Mouse (Mus musculus) liver, embryonic 11.5 days (tissue): Measurements from ENCODE around the gene Fam102a. TPM values are rescaled to one million over a fixed set of nuclear protein-coding genes. Genes with fewer than 3 reads are reported as not detected.

Experiments used
- ATAC-seq: fragments of 200-750 bp; cut with Nextera tagmentation; replicated peaks from 2 replicates; pipeline ENCODE4 v1.8.0; 2017; ENCODE audit warnings: moderate number of reproducible peaks, mild to moderate bottlenecking, moderate TSS enrichment, moderate library complexity; ENCODE audit not compliant: low FRiP score
- DNase-seq: peaks from one replicate; pipeline ENCODE4 v3.0.0-alpha.2; 2017; ENCODE audit warnings: low spot score
- H3K27ac ChIP-seq: fragments of 300-500 bp; sonication (generic); 2 replicates; pipeline ENCODE4 v1.5.1; 2014; ENCODE audit warnings: mild to moderate bottlenecking, low read depth, low read length, control low read depth
- H3K27me3 ChIP-seq: fragments of 300-500 bp; sonication (generic); replicated peaks from 2 replicates; pipeline ENCODE4 v1.6.1; 2014; ENCODE audit warnings: low read length, mixed read lengths; ENCODE audit not compliant: control insufficient read depth, insufficient read depth
- H3K36me3 ChIP-seq: fragments of 300-500 bp; sonication (generic); 2 replicates; pipeline ENCODE4 v1.6.1; 2014; ENCODE audit warnings: mild to moderate bottlenecking, low read length, moderate library complexity, mixed read lengths; ENCODE audit not compliant: control insufficient read depth, insufficient read depth
- H3K4me1 ChIP-seq: fragments of 300-500 bp; sonication (generic); replicated peaks from 2 replicates; pipeline ENCODE4 v1.6.1; 2014; ENCODE audit warnings: low read length, mixed read lengths; ENCODE audit not compliant: control insufficient read depth, insufficient read depth
- H3K4me2 ChIP-seq: fragments of 300-500 bp; sonication (generic); 2 replicates; pipeline ENCODE4 v1.6.1; 2014; ENCODE audit warnings: mild to moderate bottlenecking, control low read depth, moderate library complexity
- H3K4me3 ChIP-seq: fragments of 300-500 bp; sonication (generic); 2 replicates; pipeline ENCODE4 v1.5.1; 2014; ENCODE audit warnings: low read depth, low read length, control low read depth
- H3K9ac ChIP-seq: fragments of 300-500 bp; sonication (generic); 2 replicates; pipeline ENCODE4 v1.6.1; 2014; ENCODE audit warnings: low read depth, low read length, control low read depth
- H3K9me3 ChIP-seq: fragments of 300-500 bp; sonication (generic); 2 replicates; pipeline ENCODE4 v1.6.1; 2016; ENCODE audit warnings: low read length, inconsistent platforms, mixed read lengths; ENCODE audit not compliant: control insufficient read depth
- WGBS: fragments of 180-500 bp; shearing (Covaris S2); extraction: QIAGEN DNeasy Blood & Tissue Kit; methylation state at CpG from one replicate; pipeline ENCODE4 v1.1.7; 2014; 5-methylcytosine and 5-hydroxymethylcytosine counted together
- polyA plus RNA-seq: library from polyadenylated mRNA; unstranded; fragments of >200 nt; fragmentation: Nextera tagmentation; extraction: Ambion mirVana; gene quantifications from 2 replicates; pipeline ENCODE4 v1.2.1, GENCODE M21; 2014

Gene Fam102a
- polyA plus RNA-seq, 1 experiment from 2014 or later: 6.5 TPM

DNA sequence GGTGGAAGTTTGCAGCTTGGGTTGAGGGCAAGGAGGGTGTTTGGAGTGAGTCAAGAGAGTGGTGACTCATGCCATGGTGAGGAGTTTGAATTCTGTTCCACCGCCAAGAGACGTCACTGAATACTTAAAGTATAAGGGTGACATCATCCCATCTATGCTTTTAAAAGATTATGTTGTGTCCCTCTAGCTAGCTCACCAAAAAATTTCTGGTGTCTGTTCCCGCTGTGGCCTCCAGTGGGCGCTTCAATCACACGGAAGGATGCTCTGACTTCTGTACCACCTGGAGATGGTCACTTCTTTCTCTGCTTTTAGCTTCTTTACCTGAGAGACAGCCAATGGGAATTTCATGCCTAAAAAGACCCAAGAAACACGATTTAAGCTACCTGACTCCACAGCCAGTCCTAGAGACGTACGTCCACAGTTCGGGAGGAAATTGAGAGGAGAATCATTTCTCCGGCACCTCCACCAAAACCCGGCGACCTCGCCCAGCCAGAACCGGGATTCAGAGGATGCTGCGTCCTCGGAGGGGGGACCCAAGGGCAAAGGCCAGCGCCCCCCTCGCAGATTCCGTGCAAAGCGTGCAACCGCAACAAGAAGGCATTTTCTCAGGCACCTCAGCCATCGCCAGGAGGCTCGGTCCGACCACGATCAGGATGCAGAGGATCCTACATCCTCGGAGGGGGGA is 39.9 kb downstream of the Fam102a start:
- 8% methylated on average over 26 of the region's 26 CpGs for WGBS
- H3K4me2 ChIP-seq: peak overlapping the region; percentile 79
- H3K9ac ChIP-seq: no peak overlapping the region
- no peak; the same call in 1 of the 2 replicates for ATAC-seq
- H3K27ac ChIP-seq: no peak overlapping the region
- H3K36me3 ChIP-seq: 0 out of 2 replicates have a peak, but pooled peaks cover 4% of the 10 kb centered on the region
- no peak for DNase-seq
- peak overlapping the region; percentile 42 for H3K4me3 ChIP-seq
- H3K4me1 ChIP-seq: peaks cover 14% of the 10 kb centered on the region
- H3K9me3 ChIP-seq: no peaks in the 10 kb centered on the region
- peaks cover 37% of the 10 kb centered on the region for H3K27me3 ChIP-seq

GRCm38 (mm10) chr2:32575586-32576160 is 40.5 kb downstream of the Fam102a start, which contains the start of gene 9430097D07Rik:
TSS of gene 9430097D07Rik (minus strand) at chr2:32575684.
- peaks cover 41% of the 10 kb centered on the region for H3K27me3 ChIP-seq
- H3K4me3 ChIP-seq: peak within 1 kb of the TSS; percentile 42
- H3K9me3 ChIP-seq: no peaks in the 10 kb centered on the region
- ATAC-seq: peak; percentile 56; the same call in 1 of the 2 replicates
- no peak within 1 kb of the TSS for H3K27ac ChIP-seq
- peak within 1 kb of the TSS; percentile 79 for H3K4me2 ChIP-seq
- H3K9ac ChIP-seq: no peak within 1 kb of the TSS
- H3K4me1 ChIP-seq: peaks cover 14% of the 10 kb centered on the region
- H3K36me3 ChIP-seq: 0 out of 2 replicates have a peak, but pooled peaks cover 4% of the 10 kb centered on the region
- DNase-seq: no peak
- WGBS: 9% methylated on average over 28 of the region's 28 CpGs

GRCm38 (mm10) chr2:32576532-32576931 is 41.4 kb downstream of the Fam102a start:
- Histone ChIP-seq H3K4me3 (no peak overlapping the region), H3K36me3 (0 out of 2 replicates have a peak, but pooled peaks cover 4% of the 10 kb centered on the region), H3K27ac (no peak overlapping the region), H3K4me1 (peaks cover 14% of the 10 kb centered on the region), H3K27me3 (peaks cover 41% of the 10 kb centered on the region), H3K9ac (no peak overlapping the region), H3K9me3 (no peaks in the 10 kb centered on the region), H3K4me2 (no peak overlapping the region)
- no peak for DNase-seq
- ATAC-seq: no peak
- 84% methylated on average over 9 of the region's 9 CpGs for WGBS

- ATAC-seq (no peak), DNase-seq (no peak)
- Histone ChIP-seq H3K27me3 (peaks cover 41% of the 10 kb centered on the region), H3K4me2 (no peak overlapping the region), H3K4me1 (peaks cover 11% of the 10 kb centered on the region), H3K4me3 (no peak overlapping the region), H3K27ac (no peak overlapping the region), H3K9ac (no peak overlapping the region), H3K9me3 (no peaks in the 10 kb centered on the region), H3K36me3 (0 out of 2 replicates have a peak, but pooled peaks cover under 1% of the 10 kb centered on the region)
- WGBS: 38% methylated on average over 25 of the region's 30 CpGs
Measured at GRCm38 (mm10) chr2:32578146-32579046, 43.3 kb downstream of the Fam102a start.

GRCm38 (mm10) chr2:32581450-32582095 is 46.4 kb downstream of the Fam102a start:
- H3K27ac ChIP-seq: no peak overlapping the region
- no peaks in the 10 kb centered on the region for H3K36me3 ChIP-seq
- 39% methylated on average over 19 of the region's 19 CpGs for WGBS
- no peaks in the 10 kb centered on the region for H3K9me3 ChIP-seq
- peaks cover 8% of the 10 kb centered on the region for H3K4me1 ChIP-seq
- no peak overlapping the region for H3K9ac ChIP-seq
- H3K4me3 ChIP-seq: peak overlapping the region; percentile 27
- peak overlapping the region; percentile 53 for H3K4me2 ChIP-seq
- no peak; the same call in 1 of the 2 replicates for ATAC-seq
- no peak for DNase-seq
- peaks cover 30% of the 10 kb centered on the region for H3K27me3 ChIP-seq

DNA sequence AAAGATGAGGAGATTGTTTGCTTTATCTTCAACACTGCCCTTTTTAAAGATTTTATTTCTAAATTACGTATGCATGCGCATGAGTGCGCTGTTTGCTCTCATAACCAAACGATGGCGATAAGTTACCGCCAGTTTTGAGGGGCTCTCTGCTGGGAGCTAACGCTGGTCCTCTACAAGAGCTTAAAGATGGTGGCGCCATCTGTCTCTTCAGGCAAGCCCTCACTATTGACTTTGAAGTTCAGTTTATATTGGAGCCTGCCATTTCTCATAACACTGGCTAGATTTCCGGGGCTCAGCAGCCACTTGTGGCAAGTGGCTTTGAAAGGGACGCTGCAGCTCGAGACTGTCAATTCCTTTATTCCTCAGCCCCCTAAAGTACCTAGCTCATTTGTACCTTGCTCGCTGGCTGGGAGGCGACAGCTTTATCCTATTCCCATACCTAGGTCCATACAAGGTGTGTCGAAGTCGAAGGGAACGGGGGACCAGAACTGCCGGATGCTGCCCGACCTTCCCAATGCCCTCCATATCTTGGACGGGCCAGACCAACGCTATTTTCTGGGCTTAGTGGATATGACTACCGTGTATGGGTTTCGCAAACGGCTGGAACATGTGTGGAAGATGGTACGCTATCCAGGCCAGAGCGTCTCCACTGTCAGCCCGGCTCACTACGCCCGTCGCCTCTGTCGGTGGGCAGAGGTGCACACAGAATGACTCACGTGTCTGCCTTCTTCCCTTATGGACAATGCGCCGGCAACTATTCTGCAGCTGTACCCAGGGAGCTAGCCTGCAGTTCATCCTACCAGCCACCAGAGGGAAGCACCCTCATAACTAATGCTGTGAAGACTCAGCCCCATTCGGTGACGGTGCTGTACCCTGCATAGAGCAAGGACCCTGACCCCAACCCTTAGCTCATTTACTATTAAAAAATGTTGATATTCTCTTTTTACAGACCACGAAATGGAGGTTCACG is 48.0 kb downstream of the Fam102a start:
- H3K27me3 ChIP-seq: peaks cover 21% of the 10 kb centered on the region
- ATAC-seq: peak; percentile 57
- H3K9me3 ChIP-seq: no peaks in the 10 kb centered on the region
- H3K4me1 ChIP-seq: peaks cover 13% of the 10 kb centered on the region
- H3K9ac ChIP-seq: peak overlapping the region; percentile 3; the same call in 1 of the 2 replicates
- H3K27ac ChIP-seq: no peak overlapping the region
- 12% methylated on average over 37 of the region's 37 CpGs for WGBS
- H3K4me2 ChIP-seq: peak overlapping the region; percentile 62
- peak; percentile 77 for DNase-seq
- H3K36me3 ChIP-seq: no peaks in the 10 kb centered on the region
- peak overlapping the region; percentile 31 for H3K4me3 ChIP-seq

DNA sequence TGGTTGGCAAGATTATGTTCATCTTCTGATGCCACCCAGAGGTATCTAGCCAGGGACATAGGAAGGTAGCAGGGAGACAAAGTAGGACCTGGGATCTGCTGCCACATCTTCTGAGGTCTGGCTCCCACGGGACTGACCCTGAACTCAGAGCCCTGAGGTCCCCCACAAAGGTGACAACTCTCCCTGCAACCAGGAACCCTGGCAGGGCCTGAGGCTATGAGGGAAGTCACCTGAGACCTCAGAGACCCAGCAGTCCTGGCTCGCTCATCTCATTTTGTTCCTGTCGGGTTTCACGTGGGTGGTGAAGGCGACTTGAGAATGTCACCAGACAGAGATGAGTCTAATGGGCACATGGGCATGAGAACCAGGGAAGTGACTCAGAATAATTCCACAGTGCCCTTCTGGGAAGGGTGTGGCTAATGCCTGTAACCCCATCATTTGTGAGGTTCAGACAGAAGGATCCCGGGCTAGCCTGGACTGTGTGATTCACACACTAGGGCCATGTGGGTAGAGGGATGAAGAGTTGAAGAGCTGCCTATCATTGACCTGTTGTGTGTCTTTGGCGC is 50.1 kb downstream of the Fam102a start:
- H3K27ac ChIP-seq: no peak overlapping the region
- peaks cover 19% of the 10 kb centered on the region for H3K4me1 ChIP-seq
- ATAC-seq (no peak), DNase-seq (no peak)
- no peak overlapping the region for H3K9ac ChIP-seq
- no peaks in the 10 kb centered on the region; the same call in 1 of the 2 replicates for H3K36me3 ChIP-seq
- no peak overlapping the region for H3K4me2 ChIP-seq
- H3K27me3 ChIP-seq: peaks cover 3% of the 10 kb centered on the region
- 79% methylated on average over 7 of the region's 7 CpGs for WGBS
- no peaks in the 10 kb centered on the region for H3K9me3 ChIP-seq
- H3K4me3 ChIP-seq: no peak overlapping the region
